Mouse (Mus musculus): Measurements from ENCODE around the gene Nr5a1. TPM values are rescaled to one million over a fixed set of nuclear protein-coding genes. Genes with fewer than 3 reads are reported as not detected.
A peak's percentile ranks its signal among the peaks of the same experiment; 100 is the strongest.

Nr5a1 gene
- polyA plus RNA-seq (2012; rRNA removed): 0.05 TPM in 1 of 2 replicates, not detected in the other

DNA sequence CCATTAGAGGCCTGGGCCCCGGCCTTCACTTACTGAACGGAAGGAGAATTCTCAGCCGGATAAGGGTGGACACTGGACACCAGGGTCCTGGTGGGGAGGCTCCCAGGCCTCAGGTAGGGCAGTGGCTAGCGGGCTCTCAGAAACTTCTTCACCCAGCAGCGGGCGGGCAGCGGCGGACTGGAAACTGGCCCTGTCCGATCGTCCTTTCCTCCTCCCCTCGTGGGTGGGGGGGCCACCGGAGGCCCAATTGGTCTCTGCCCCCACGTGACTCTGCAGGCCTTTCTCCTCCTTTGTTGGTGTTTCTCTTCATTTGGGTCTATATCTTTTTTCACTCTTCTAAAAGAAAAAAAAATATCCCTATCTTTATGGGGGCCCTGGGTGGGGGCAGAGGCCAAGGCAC is at the start of gene Nr5a1:
Nr5a1 (minus strand) TSS at position 219 of the 400 bp plus-strand sequence.
- no peak for DNase-seq
- H3K27ac ChIP-seq (ENCODE audit: insufficient read depth, low read length): no peak within 1 kb of the TSS
- H3K4me1 ChIP-seq (ENCODE audit: control insufficient read depth, insufficient read depth, low read length): peaks cover 5% of the 10 kb centered on the region; the same call in 1 of the 2 replicates
- TF ChIP-seq CTCF (IDR thresholded peaks at IDR 0.05; ENCODE audit: borderline replicate concordance, insufficient read depth, low read depth, low read length) (no peak), POLR2A (IDR thresholded peaks at IDR 0.05; ENCODE audit: borderline replicate concordance, insufficient read depth, low read length) (no peak)
- peaks cover 18% of the 10 kb centered on the region; the same call in 1 of the 2 replicates for H3K27me3 ChIP-seq (ENCODE audit: control insufficient read depth, insufficient read depth, low read length)
- 90% methylated on average over 13 of the region's 13 CpGs for WGBS
- no peak within 1 kb of the TSS for H3K4me3 ChIP-seq (replicated peaks; ENCODE audit: insufficient read depth, low read depth, low read length)

DNA sequence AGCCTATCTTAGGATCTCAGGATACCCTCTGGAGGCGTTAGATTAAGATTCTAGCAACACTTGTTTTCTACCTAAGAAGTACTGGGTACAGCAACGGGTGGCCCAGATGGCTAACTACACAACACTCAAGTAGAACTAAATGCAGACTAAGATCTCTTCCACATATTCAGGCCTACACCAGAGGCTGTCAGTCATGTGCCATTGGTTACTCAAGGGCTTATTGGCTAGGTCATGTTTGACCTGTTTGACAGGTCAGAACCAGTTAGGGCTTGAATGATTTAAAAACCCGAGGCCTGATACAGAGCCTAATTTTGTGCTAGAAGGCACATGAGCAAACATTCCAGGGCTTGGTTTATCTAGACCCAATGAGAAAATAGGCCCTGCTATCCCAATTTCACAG is 25.5 kb upstream of the Nr5a1 start:
- DNase-seq: no peak
- no peak for TF ChIP-seq POLR2A (IDR thresholded peaks at IDR 0.05; ENCODE audit: borderline replicate concordance, insufficient read depth, low read length)
- TF ChIP-seq CTCF (IDR thresholded peaks at IDR 0.05; ENCODE audit: borderline replicate concordance, insufficient read depth, low read depth, low read length): no peak
- Histone ChIP-seq H3K27me3 (ENCODE audit: control insufficient read depth, insufficient read depth, low read length) (no peaks in the 10 kb centered on the region), H3K4me3 (replicated peaks; ENCODE audit: insufficient read depth, low read depth, low read length) (no peak overlapping the region), H3K4me1 (ENCODE audit: control insufficient read depth, insufficient read depth, low read length) (no peaks in the 10 kb centered on the region), H3K27ac (ENCODE audit: insufficient read depth, low read length) (no peak overlapping the region)
- WGBS: 69% methylated on average over 3 of the region's 3 CpGs

DNA sequence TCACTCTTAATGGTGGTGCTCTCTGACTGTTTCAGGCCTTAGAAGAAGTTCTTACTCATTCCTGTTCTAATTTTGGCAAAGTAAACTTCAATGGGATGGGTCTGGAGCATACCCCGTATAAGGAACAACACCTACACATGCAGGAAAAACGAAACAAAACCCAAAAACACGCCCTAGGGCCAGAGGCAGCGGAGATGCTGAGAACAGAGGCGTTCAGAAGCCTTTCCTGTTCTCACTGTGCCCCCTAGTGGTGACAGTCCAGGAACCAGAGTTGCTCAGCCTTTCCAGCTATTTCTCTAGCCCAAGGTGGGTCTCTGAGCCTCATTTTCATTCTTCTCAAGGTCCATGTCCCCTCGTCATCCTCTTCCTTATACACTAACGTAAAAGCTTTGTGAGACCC is 25.1 kb upstream of the Nr5a1 start:
- TF ChIP-seq CTCF (IDR thresholded peaks at IDR 0.05; ENCODE audit: borderline replicate concordance, insufficient read depth, low read depth, low read length) (peak; percentile 90), POLR2A (IDR thresholded peaks at IDR 0.05; ENCODE audit: borderline replicate concordance, insufficient read depth, low read length) (no peak)
- Histone ChIP-seq H3K27ac (ENCODE audit: insufficient read depth, low read length) (no peak overlapping the region), H3K4me3 (replicated peaks; ENCODE audit: insufficient read depth, low read depth, low read length) (no peak overlapping the region), H3K27me3 (ENCODE audit: control insufficient read depth, insufficient read depth, low read length) (no peaks in the 10 kb centered on the region), H3K4me1 (ENCODE audit: control insufficient read depth, insufficient read depth, low read length) (no peaks in the 10 kb centered on the region)
- WGBS: 13% methylated on average over 7 of the region's 7 CpGs
- peak; percentile 49 to 65 for DNase-seq

DNA sequence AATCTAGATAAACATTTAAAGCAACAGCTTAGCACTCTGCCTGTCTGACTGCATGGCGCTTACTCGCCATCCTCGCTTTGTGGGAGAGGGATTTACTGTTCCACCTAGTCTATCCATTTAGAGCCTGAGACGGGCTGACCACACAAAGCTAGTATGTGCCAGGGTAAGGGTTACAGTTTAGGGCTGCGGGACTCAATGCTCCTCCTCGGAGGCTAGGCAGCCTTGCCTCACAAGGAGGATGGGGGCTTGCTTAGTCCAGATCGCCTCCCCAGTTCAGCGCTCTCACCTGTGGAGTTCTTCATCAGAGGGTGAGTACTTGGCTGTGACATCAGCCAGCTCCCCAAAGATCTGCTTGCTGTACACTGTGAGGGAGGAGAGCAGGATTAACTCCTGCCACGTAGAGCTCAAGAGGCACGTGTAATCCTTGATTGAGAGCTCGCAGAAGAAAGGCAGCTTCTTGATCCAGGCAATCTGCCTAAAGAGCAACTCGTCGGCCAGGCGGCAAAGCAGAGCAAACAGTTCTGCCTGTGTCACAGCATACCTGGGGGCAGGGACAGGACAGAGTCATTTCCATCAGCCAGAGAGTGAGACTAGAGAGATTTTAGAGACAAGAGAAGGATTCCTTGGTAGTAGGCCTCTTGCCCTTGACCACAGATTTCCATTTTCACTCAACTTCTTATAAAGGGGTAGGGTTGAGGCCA is 24.4 kb upstream of the Nr5a1 start:
- WGBS: 89% methylated on average over 14 of the region's 14 CpGs
- Histone ChIP-seq H3K4me1 (ENCODE audit: control insufficient read depth, insufficient read depth, low read length) (no peaks in the 10 kb centered on the region), H3K27ac (ENCODE audit: insufficient read depth, low read length) (no peak overlapping the region), H3K4me3 (replicated peaks; ENCODE audit: insufficient read depth, low read depth, low read length) (no peak overlapping the region), H3K27me3 (ENCODE audit: control insufficient read depth, insufficient read depth, low read length) (no peaks in the 10 kb centered on the region)
- no peak for TF ChIP-seq CTCF (IDR thresholded peaks at IDR 0.05; ENCODE audit: borderline replicate concordance, insufficient read depth, low read depth, low read length)
- no peak for TF ChIP-seq POLR2A (IDR thresholded peaks at IDR 0.05; ENCODE audit: borderline replicate concordance, insufficient read depth, low read length)
- DNase-seq: no peak

DNA sequence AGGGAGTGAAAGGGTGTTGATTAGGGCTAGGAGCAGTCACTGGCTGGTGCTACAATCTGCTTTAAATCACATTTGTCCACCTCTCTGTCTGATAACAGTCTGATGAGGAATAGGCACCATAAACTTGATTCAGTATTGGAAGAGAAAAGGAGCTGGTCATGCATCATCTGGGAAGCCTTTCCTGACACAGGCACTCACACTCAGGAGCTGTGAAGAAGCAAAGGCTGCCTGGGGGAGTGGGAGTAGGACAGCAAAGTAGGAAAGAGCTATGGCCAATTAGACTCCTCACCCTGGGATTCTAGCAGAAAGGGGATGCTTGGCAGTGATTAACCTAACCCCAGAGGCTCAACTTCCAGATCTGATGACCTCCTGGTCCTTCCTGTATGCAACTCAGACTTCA is 21.4 kb upstream of the Nr5a1 start:
- no peak overlapping the region for H3K4me3 ChIP-seq (replicated peaks; ENCODE audit: insufficient read depth, low read depth, low read length)
- no peak for DNase-seq
- no peak overlapping the region for H3K27ac ChIP-seq (ENCODE audit: insufficient read depth, low read length)
- H3K4me1 ChIP-seq (ENCODE audit: control insufficient read depth, insufficient read depth, low read length): no peaks in the 10 kb centered on the region
- no peak for TF ChIP-seq CTCF (IDR thresholded peaks at IDR 0.05; ENCODE audit: borderline replicate concordance, insufficient read depth, low read depth, low read length)
- no peak for TF ChIP-seq POLR2A (IDR thresholded peaks at IDR 0.05; ENCODE audit: borderline replicate concordance, insufficient read depth, low read length)
- H3K27me3 ChIP-seq (ENCODE audit: control insufficient read depth, insufficient read depth, low read length): no peaks in the 10 kb centered on the region

DNA sequence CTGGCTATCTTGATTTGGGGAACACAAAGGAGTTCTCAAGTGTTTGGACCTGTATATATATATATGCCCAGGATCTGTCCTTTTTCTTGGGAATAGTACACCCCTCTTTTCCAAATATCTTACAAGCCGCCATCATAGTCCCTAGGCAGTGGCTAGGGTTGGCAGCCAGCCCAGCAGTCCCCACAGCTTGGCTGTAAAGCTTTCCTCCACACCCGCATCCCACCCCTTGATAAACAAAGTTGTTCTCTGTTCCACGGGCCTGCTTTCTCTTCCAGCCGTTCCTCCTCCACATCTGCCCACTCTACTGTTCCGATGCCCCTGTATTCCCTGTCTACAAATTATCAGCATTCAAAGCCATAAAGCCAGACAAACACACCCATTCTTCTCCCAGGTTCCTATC is 20.4 kb upstream of the Nr5a1 start:
- 42% methylated on average over 5 of the region's 5 CpGs for WGBS
- H3K27ac ChIP-seq (ENCODE audit: insufficient read depth, low read length): no peak overlapping the region
- H3K27me3 ChIP-seq (ENCODE audit: control insufficient read depth, insufficient read depth, low read length): no peaks in the 10 kb centered on the region
- no peak overlapping the region for H3K4me3 ChIP-seq (replicated peaks; ENCODE audit: insufficient read depth, low read depth, low read length)
- H3K4me1 ChIP-seq (ENCODE audit: control insufficient read depth, insufficient read depth, low read length): no peaks in the 10 kb centered on the region
- TF ChIP-seq POLR2A (IDR thresholded peaks at IDR 0.05; ENCODE audit: borderline replicate concordance, insufficient read depth, low read length): no peak
- no peak for TF ChIP-seq CTCF (IDR thresholded peaks at IDR 0.05; ENCODE audit: borderline replicate concordance, insufficient read depth, low read depth, low read length)
- no peak for DNase-seq

DNA sequence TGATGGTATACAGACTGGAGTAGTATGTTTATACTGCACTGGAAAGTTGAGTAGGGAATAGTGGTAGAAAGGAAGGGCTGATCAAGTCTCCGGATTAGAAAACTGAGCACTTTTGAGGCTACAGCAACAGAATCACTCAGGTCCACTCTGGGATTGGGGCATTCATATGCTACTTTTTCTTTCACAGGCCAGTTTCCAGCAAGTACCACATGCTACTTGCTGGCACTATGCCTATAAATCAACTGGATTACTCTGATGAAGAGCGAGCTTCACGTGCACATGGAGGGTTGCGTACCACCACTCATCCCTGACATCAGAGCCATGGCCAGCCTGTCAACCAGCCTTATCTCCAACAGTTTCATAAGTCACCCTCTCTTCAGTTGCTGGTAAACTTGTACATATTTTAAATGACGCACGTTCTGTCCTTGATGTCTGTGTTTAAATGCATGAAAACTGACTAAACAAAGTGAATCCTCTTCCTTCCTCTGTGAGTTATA is 16.0 kb upstream of the Nr5a1 start:
- H3K27ac ChIP-seq (ENCODE audit: insufficient read depth, low read length): no peak overlapping the region
- WGBS: 63% methylated on average over 6 of the region's 6 CpGs
- no peaks in the 10 kb centered on the region for H3K4me1 ChIP-seq (ENCODE audit: control insufficient read depth, insufficient read depth, low read length)
- no peak overlapping the region for H3K4me3 ChIP-seq (replicated peaks; ENCODE audit: insufficient read depth, low read depth, low read length)
- TF ChIP-seq POLR2A (IDR thresholded peaks at IDR 0.05; ENCODE audit: borderline replicate concordance, insufficient read depth, low read length) (no peak), CTCF (IDR thresholded peaks at IDR 0.05; ENCODE audit: borderline replicate concordance, insufficient read depth, low read depth, low read length) (no peak)
- H3K27me3 ChIP-seq (ENCODE audit: control insufficient read depth, insufficient read depth, low read length): no peaks in the 10 kb centered on the region
- DNase-seq: no peak

DNA sequence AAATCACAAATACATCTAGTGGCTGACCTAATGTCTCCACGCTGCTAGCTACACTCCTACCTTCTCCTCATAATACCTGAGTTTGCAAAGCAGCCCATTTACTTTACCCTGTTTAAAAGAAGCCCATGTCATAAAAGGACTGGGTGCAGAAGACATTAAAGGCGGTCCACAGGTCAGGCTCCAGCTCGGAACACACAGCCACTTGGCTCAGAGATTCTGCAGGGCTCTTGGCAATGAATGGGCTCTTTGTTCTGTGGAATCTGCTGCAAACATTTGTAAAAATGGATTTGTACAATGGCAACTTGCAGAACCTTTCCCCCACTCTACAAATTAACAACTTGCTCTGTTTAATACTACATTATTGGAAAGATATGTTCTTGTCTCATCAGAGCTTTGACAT is 11.1 kb upstream of the Nr5a1 start:
- no peak for DNase-seq
- no peak overlapping the region for H3K4me3 ChIP-seq (replicated peaks; ENCODE audit: insufficient read depth, low read depth, low read length)
- H3K27ac ChIP-seq (ENCODE audit: insufficient read depth, low read length): no peak overlapping the region
- no peaks in the 10 kb centered on the region for H3K27me3 ChIP-seq (ENCODE audit: control insufficient read depth, insufficient read depth, low read length)
- peaks cover 4% of the 10 kb centered on the region; the same call in 1 of the 2 replicates for H3K4me1 ChIP-seq (ENCODE audit: control insufficient read depth, insufficient read depth, low read length)
- no peak for TF ChIP-seq CTCF (IDR thresholded peaks at IDR 0.05; ENCODE audit: borderline replicate concordance, insufficient read depth, low read depth, low read length)
- TF ChIP-seq POLR2A (IDR thresholded peaks at IDR 0.05; ENCODE audit: borderline replicate concordance, insufficient read depth, low read length): no peak
- WGBS: 78% methylated on average over 3 of the region's 3 CpGs

All from cerebellum, adult 2 months (tissue).